Mouse (Mus musculus): ENCODE measurements around the gene Mbd3l1. TPM values are rescaled to one million over a fixed set of nuclear protein-coding genes. Genes with fewer than 3 reads are reported as not detected.

Mbd3l1 gene
- not detected for polyA plus RNA-seq (2017; shearing (Covaris generic))

DNA sequence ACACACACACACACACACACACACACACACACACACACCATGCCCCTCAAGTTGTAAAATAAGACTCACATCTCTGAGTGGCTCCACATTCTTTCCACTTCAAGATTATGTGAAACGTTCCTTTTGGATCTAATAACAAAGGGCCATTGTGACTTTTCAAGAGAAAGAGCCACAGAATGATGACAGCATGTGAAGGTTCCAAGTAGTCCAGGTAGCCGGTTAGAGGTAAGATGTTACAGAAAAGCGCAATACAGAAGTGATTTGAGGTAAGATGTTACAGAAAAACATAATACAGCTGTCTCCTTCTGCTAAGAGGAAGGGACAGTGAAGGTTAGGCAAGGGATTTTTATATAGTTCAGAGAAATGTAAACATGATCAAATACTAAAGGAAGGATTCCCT lies at the start of gene Mbd3l1, which contains the start of gene Zfp558:
Mbd3l1 (plus strand) TSS at position 192 of the 400 bp plus-strand sequence.
Zfp558 (minus strand) TSS at position 101 of the 400 bp plus-strand sequence.

DNA sequence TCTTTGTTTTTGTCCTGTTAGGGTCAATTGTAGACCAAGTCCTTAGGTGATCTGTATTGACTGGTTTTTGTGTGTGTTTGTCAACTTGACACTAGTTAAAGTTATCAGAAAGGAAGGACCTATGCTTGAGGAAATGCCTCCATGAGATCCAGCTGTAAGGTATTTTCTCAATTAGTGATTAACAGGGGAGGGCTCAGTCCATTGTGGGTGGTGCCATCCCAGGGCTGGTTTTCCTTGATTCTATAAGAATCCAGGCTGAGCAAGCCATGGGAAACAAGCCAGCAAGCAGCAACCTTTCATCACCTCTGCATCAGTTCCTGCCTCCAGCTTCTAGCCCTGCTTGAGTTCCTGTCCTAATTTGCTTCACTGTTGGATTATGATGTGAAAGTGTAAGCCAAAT lies 47.8 kb upstream of the Mbd3l1 start, which contains the start of gene Mbd3l2:
Mbd3l2 (plus strand) TSS at position 301 of the 400 bp plus-strand sequence.

Other genes with a start within 250 kb of the Mbd3l1 start
- 159 TPM for gene Chordc1, start 186.2 kb upstream of the Mbd3l1 start, polyA plus RNA-seq (2017; shearing (Covaris generic))
- gene Naalad2, start 75.4 kb upstream of the Mbd3l1 start, polyA plus RNA-seq (2017; shearing (Covaris generic)): 0.16 TPM
- 0.06 TPM for gene Ubtfl1, start 73.9 kb upstream of the Mbd3l1 start, polyA plus RNA-seq (2017; shearing (Covaris generic))
- not detected for gene Mbd3l2, start 47.7 kb upstream of the Mbd3l1 start, polyA plus RNA-seq (2017; shearing (Covaris generic))
- 3.2 TPM for gene Zfp558, start 91 bp upstream of the Mbd3l1 start, polyA plus RNA-seq (2017; shearing (Covaris generic))
- 1.1 TPM for gene Muc16, start 196.2 kb downstream of the Mbd3l1 start, polyA plus RNA-seq (2017; shearing (Covaris generic))

Measured in inflammation-experienced regulatory T-cells, adult 16 weeks (primary cell).